Comparison of ENCODE assay signal across 8 mouse cellular contexts in genomic region chr4:88209351-88209814, GRCm38 (mm10).
DNase-seq lines count a peak whose midpoint lies in the region; ATAC-seq and TF ChIP-seq lines count a peak whose summit lies in the region.

No protein-coding gene starts in this region.

- TF ChIP-seq CTCF in lung, postnatal 0 days (IDR thresholded peaks at IDR 0.05): no peak

- H3K27me3 ChIP-seq in intestine, embryonic 16.5 days (replicated peaks; ENCODE audit: control insufficient read depth, insufficient read depth, low read length): no peaks in the 10 kb centered on the region
- no peaks in the 10 kb centered on the region for H3K27me3 ChIP-seq in intestine, embryonic 15.5 days (replicated peaks)
- H3K27me3 ChIP-seq in lung, postnatal 0 days (replicated peaks; ENCODE audit: insufficient read depth, low read length): no peaks in the 10 kb centered on the region

- TF ChIP-seq EP300 in lung, postnatal 0 days (IDR thresholded peaks at IDR 0.05): no peak

- no peak overlapping the region for H3K4me2 ChIP-seq in intestine, embryonic 16.5 days (ENCODE audit: low read depth, low read length)
- H3K4me2 ChIP-seq in intestine, embryonic 15.5 days (replicated peaks): no peak overlapping the region
- H3K4me2 ChIP-seq in lung, postnatal 0 days (replicated peaks; ENCODE audit: low read depth, low read length): no peak overlapping the region

- peak; percentile 44 for DNase-seq in cerebellum, adult 8-10 months
- DNase-seq in heart, postnatal 4 days: peak; percentile 27
- peak; percentile 35 for DNase-seq in lung, postnatal 0 days (ENCODE audit: low spot score)
- DNase-seq in right cerebral cortex, postnatal 4 days: peak; percentile 53
- no peak for DNase-seq in gastrocnemius, adult 8-10 months (ENCODE audit: low spot score in 2 of 2)
- no peak for DNase-seq in adrenal gland, adult (ENCODE audit: inconsistent age in 2 of 2, low spot score in 1 of 2)

- H3K4me3 ChIP-seq in intestine, embryonic 16.5 days (ENCODE audit: low read length): no peak overlapping the region
- H3K4me3 ChIP-seq in intestine, embryonic 15.5 days (replicated peaks): no peak overlapping the region
- H3K4me3 ChIP-seq in lung, postnatal 0 days (ENCODE audit: low read depth, low read length): no peak overlapping the region

- ATAC-seq in intestine, embryonic 16.5 days: 0 out of 2 replicates have a peak, but pooled peaks have one; percentile 28
- ATAC-seq in intestine, embryonic 15.5 days: no peak
- ATAC-seq in lung, postnatal 0 days: no peak

- H3K36me3 ChIP-seq in intestine, embryonic 16.5 days (ENCODE audit: control insufficient read depth, insufficient read depth, low read length): no peaks in the 10 kb centered on the region
- no peaks in the 10 kb centered on the region for H3K36me3 ChIP-seq in intestine, embryonic 15.5 days
- no peaks in the 10 kb centered on the region for H3K36me3 ChIP-seq in lung, postnatal 0 days (ENCODE audit: insufficient read depth, low read length)

- no peaks in the 10 kb centered on the region for H3K9me3 ChIP-seq in intestine, embryonic 16.5 days (ENCODE audit: control insufficient read depth, low read length)
- no peaks in the 10 kb centered on the region for H3K9me3 ChIP-seq in intestine, embryonic 15.5 days
- no peaks in the 10 kb centered on the region for H3K9me3 ChIP-seq in lung, postnatal 0 days (ENCODE audit: low read length)

- 32% methylated on average over 3 of the region's 3 CpGs for WGBS in intestine, embryonic 16.5 days
- WGBS in intestine, embryonic 15.5 days: 35% methylated on average over 3 of the region's 3 CpGs
- WGBS in lung, postnatal 0 days: 32% methylated on average over 3 of the region's 3 CpGs

- H3K4me1 ChIP-seq in intestine, embryonic 16.5 days (ENCODE audit: control insufficient read depth, insufficient read depth, low read length): peaks cover 6% of the 10 kb centered on the region
- peaks cover 4% of the 10 kb centered on the region; the same call in 1 of the 2 replicates for H3K4me1 ChIP-seq in intestine, embryonic 15.5 days (replicated peaks)
- H3K4me1 ChIP-seq in lung, postnatal 0 days (ENCODE audit: insufficient read depth, low read depth, low read length): no peaks in the 10 kb centered on the region; the same call in 1 of the 2 replicates

- no peak overlapping the region for H3K9ac ChIP-seq in intestine, embryonic 16.5 days (ENCODE audit: low read depth, low read length)
- no peak overlapping the region for H3K9ac ChIP-seq in intestine, embryonic 15.5 days
- H3K9ac ChIP-seq in lung, postnatal 0 days (replicated peaks; ENCODE audit: low read depth): no peak overlapping the region

- H3K27ac ChIP-seq in intestine, embryonic 16.5 days (ENCODE audit: low read length): no peak overlapping the region
- H3K27ac ChIP-seq in intestine, embryonic 15.5 days: no peak overlapping the region
- no peak overlapping the region for H3K27ac ChIP-seq in lung, postnatal 0 days (ENCODE audit: low read length)

Comparison
In these comparisons a context has a peak if more than half of its experiments do, and no peak if none do; other contexts are left out.
1. DNase-seq: peak in cerebellum, adult 8-10 months (single experiment), heart, postnatal 4 days (single experiment), lung, postnatal 0 days (single experiment) and right cerebral cortex, postnatal 4 days (single experiment); none in gastrocnemius, adult 8-10 months (0 of 2) and adrenal gland, adult (0 of 2).